Mouse (Mus musculus): ENCODE measurements around the gene Maip1. TPM values are rescaled to one million over a fixed set of nuclear protein-coding genes. Genes with fewer than 3 reads are reported as not detected.
A peak's percentile ranks its signal among the peaks of the same experiment; 100 is the strongest.

The Maip1 gene
- polyA plus RNA-seq, 1 experiment, result 1.9 TPM

DNA sequence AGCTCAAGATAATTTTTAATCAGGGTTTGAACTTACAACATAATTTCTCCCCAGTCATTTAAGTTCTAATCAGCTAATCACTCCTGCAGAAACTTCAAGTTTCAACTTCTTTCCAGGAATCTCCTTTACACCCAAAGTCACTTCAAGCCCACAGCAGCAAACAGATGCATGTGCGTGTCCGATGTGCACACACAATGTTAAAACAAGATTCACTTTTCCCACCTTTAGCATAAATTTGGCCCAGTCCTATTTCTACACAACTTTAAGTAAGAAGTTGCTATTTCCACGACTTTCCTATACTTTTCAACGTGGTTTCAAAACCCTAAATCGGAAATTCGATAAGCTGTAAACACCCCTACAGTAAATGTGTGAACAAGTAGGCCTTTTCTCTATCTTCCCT lies 29.3 kb upstream of the Maip1 start:
- Histone ChIP-seq H3K27me3 (ENCODE audit: control insufficient read depth, insufficient read depth, low read length) (no peaks in the 10 kb centered on the region), H3K36me3 (ENCODE audit: control insufficient read depth, insufficient read depth, low read length) (no peaks in the 10 kb centered on the region), H3K4me3 (ENCODE audit: extremely low read depth, insufficient read depth, insufficient read length) (no peak overlapping the region; the same call in 1 of the 2 replicates), H3K27ac (ENCODE audit: insufficient read depth, low read length) (no peak overlapping the region), H3K4me1 (ENCODE audit: control insufficient read depth, insufficient read depth, insufficient read length) (no peaks in the 10 kb centered on the region; the same call in none of the 2 replicates)
- 73% methylated on average over 6 of the region's 6 CpGs for WGBS
- TF ChIP-seq POLR2A (IDR thresholded peaks at IDR 0.05; ENCODE audit: low read depth, low read length) (no peak), CTCF (IDR thresholded peaks at IDR 0.05; ENCODE audit: extremely low read depth, insufficient read depth, insufficient read length, insufficient replicate concordance) (no peak)
- no peak for DNase-seq (ENCODE audit: low read depth in 1 of 2, low spot score in 2 of 2)

DNA sequence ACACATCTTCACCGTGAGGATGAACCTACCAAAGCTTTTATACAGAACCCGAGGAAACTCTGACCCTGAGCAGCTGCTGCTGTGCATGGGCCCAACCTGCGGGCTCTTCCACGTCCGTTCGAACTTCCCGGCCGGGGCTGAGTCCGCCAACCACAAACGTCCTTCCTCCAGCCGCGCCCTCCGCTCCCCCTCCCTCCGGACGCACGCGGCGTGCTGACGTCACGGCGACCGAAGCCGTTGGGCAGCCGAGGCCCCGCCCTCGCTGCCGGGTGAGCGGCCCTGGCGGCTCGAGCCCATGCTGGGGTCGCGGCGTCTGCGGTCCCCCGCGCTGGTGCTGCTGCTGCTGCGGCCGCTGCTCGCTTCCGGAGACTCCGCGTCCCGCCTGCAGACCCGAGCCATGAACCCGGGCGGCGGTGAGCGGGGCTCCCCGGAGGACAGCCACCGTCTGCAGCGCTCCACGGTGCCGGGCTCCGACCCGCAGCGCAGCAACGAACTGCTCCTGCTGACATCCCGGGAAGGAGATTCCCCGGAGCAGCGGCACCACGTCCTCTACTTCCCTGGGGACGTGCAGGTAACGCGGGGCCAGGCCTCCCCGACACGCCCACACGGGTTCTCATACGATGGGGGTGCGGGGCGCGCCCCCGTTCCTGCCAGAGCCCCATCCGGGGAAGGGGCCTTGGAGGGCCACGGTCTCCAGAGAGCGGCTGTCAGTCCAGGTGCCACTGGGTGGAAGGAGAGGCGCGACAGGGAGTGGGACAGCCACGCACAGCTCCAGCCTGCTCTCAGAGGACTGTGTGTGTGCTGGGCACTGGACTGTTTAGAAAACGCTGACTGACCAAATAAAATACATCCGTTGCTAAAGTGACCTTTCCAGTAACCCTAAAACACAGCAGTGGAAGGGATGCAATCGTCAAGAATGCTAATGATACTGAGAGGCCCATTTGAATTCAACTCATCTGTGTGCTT lies 28.5 kb upstream of the Maip1 start, which contains the start of gene 1700066M21Rik:
1700066M21Rik (plus strand) TSS at position 245 of the 966 bp plus-strand sequence.
- no peaks in the 10 kb centered on the region for H3K27me3 ChIP-seq (ENCODE audit: control insufficient read depth, insufficient read depth, low read length)
- peak; percentile 50; the same call in 1 of the 2 replicates for TF ChIP-seq POLR2A (IDR thresholded peaks at IDR 0.05; ENCODE audit: low read depth, low read length)
- TF ChIP-seq CTCF (IDR thresholded peaks at IDR 0.05; ENCODE audit: extremely low read depth, insufficient read depth, insufficient read length, insufficient replicate concordance), result no peak
- peak within 1 kb of the TSS; percentile 96 for H3K4me3 ChIP-seq (ENCODE audit: extremely low read depth, insufficient read depth, insufficient read length)
- peak within 1 kb of the TSS; percentile 66 for H3K27ac ChIP-seq (ENCODE audit: insufficient read depth, low read length)
- no peaks in the 10 kb centered on the region for H3K36me3 ChIP-seq (ENCODE audit: control insufficient read depth, insufficient read depth, low read length)
- DNase-seq (ENCODE audit: low read depth in 1 of 2, low spot score in 2 of 2), result peak; percentile 67 to 95
- no peaks in the 10 kb centered on the region; the same call in none of the 2 replicates for H3K4me1 ChIP-seq (ENCODE audit: control insufficient read depth, insufficient read depth, insufficient read length)
- WGBS, result under 1% methylated on average over 81 of the region's 81 CpGs

DNA sequence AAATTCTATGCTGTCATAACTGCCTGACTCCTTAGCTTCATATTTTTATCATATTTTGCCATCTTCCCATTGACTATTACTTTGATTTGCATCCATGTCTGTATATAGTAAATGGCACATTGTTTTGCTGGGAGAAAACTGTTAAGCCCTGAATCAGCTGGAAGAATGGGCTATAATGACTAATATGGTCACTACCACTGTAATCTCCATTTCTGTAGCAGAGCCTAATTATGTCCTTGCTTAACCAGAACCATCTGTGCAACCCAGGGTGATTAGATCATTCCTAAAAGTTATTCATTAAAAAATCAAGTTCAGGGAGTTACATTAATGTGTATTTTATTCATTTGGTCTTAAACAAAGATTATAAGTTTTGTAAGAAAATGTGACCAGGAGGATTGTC lies 19.6 kb upstream of the Maip1 start:
- TF ChIP-seq POLR2A (IDR thresholded peaks at IDR 0.05; ENCODE audit: low read depth, low read length) (no peak), CTCF (IDR thresholded peaks at IDR 0.05; ENCODE audit: extremely low read depth, insufficient read depth, insufficient read length, insufficient replicate concordance) (no peak)
- DNase-seq (ENCODE audit: low read depth in 1 of 2, low spot score in 2 of 2), result no peak
- no peak overlapping the region for H3K27ac ChIP-seq (ENCODE audit: insufficient read depth, low read length)

DNA sequence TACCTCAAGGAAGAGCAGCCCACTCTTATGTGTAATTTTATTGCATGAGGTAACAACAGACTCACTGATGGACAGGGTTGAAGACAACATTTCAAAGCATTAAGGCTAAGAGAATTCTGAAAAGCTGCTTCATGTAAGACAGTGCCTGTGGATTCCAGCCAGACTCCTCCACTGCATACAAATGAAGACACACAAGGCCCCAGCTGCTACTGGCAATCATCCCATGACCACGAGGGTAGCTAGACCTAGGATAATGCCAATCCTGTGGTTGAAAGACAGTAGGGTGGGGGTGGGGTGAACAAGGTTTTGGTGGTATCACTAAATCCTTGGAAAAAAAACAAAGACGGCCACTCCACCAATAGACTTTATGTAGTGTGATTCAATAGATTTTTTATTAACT lies 18.3 kb upstream of the Maip1 start:
- DNase-seq (ENCODE audit: low read depth in 1 of 2, low spot score in 2 of 2), result no peak
- Histone ChIP-seq H3K4me1 (ENCODE audit: control insufficient read depth, insufficient read depth, insufficient read length) (no peaks in the 10 kb centered on the region), H3K27me3 (ENCODE audit: control insufficient read depth, insufficient read depth, low read length) (no peaks in the 10 kb centered on the region), H3K27ac (ENCODE audit: insufficient read depth, low read length) (no peak overlapping the region), H3K4me3 (ENCODE audit: extremely low read depth, insufficient read depth, insufficient read length) (no peak overlapping the region), H3K36me3 (ENCODE audit: control insufficient read depth, insufficient read depth, low read length) (peaks cover 9% of the 10 kb centered on the region; the same call in 1 of the 2 replicates)
- TF ChIP-seq POLR2A (IDR thresholded peaks at IDR 0.05; ENCODE audit: low read depth, low read length), result no peak
- TF ChIP-seq CTCF (IDR thresholded peaks at IDR 0.05; ENCODE audit: extremely low read depth, insufficient read depth, insufficient read length, insufficient replicate concordance), result no peak
- WGBS, result 67% methylated on average over 2 of the region's 2 CpGs

More for the DNA sequence above, 19.6 kb upstream of the Maip1 start:
- Histone ChIP-seq H3K27me3 (ENCODE audit: control insufficient read depth, insufficient read depth, low read length) (no peaks in the 10 kb centered on the region), H3K4me3 (ENCODE audit: extremely low read depth, insufficient read depth, insufficient read length) (no peak overlapping the region), H3K4me1 (ENCODE audit: control insufficient read depth, insufficient read depth, insufficient read length) (no peaks in the 10 kb centered on the region), H3K36me3 (ENCODE audit: control insufficient read depth, insufficient read depth, low read length) (peaks cover 6% of the 10 kb centered on the region; the same call in 1 of the 2 replicates)

DNA sequence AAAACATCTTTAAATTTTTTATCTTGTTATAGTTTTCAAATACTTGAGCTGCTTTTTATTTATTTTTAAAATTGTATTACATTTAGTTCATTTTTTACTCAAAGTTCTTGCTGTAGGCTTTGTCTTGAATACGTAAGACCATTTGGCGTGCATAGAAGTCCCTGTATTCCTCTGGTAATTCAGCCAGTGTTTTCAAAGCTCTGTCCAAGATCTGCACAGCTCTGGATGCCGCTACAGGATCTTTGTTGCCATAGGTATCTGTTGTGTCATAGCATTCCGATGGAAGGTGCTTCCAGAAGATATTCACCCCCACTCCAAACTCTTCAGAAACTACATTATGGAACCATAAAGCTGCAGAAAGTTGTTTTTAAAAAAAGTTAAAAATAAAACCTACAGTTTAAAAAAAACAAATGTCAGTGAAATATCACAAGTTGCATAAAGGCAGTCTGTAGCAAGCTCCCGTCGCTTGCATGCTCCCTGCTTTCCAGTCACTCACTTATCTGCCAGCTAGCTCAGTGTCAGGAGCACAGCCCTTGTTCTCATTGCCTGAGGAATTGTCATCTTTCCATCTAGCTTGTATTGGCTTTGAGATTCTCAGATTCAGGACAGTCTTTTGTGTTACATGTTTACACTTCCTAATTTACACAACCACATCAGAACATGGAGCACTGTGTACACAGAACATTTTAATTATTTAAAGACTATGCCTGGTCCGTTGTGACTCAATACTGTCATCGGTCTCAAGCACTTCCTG lies 17.5 kb upstream of the Maip1 start:
- DNase-seq (ENCODE audit: low read depth in 1 of 2, low spot score in 2 of 2), result no peak

DNA sequence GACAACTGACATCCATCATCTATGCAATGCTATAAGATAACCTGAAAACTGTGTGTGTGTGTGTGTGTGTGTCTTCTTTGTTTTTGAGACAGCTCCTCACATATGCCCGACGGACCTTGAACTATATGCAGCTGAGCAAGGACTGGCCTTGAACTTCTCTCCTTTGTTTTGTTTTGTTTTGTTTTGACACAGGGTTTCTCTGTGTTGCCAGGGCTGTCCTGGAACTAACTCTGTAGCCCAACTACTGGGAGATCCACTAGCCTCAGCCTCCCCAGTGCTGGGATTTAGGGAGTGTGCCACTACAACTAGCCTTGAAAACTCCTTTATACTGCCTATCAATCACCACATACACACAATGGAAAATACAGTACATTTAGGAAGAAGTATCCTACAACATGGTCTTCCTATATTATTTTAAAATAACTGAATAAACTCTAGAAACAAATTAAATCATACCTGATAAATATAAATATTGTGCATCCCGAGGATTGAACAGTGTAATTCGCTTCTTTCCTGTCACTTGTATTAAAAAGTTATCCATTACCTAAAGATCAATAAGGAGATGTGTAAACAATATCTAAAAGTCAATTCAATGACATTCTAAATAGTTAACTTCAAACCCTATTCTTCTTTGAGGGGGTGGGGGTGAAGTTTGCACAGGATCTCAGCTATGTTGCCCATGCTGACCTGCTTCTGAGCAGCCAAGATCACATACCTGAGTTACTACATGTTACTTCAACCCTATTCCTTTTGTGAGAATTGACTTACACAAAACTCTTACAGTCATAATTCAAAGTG lies 14.9 kb upstream of the Maip1 start:
- no peak for DNase-seq (ENCODE audit: low read depth in 1 of 2, low spot score in 2 of 2)
- WGBS, result 95% methylated on average over 4 of the region's 4 CpGs
- TF ChIP-seq POLR2A (IDR thresholded peaks at IDR 0.05; ENCODE audit: low read depth, low read length) (no peak), CTCF (IDR thresholded peaks at IDR 0.05; ENCODE audit: extremely low read depth, insufficient read depth, insufficient read length, insufficient replicate concordance) (no peak)
- H3K27me3 ChIP-seq (ENCODE audit: control insufficient read depth, insufficient read depth, low read length), result no peaks in the 10 kb centered on the region
- H3K4me1 ChIP-seq (ENCODE audit: control insufficient read depth, insufficient read depth, insufficient read length), result no peaks in the 10 kb centered on the region
- H3K36me3 ChIP-seq (ENCODE audit: control insufficient read depth, insufficient read depth, low read length), result peaks cover 15% of the 10 kb centered on the region
- H3K4me3 ChIP-seq (ENCODE audit: extremely low read depth, insufficient read depth, insufficient read length), result no peak overlapping the region
- no peak overlapping the region for H3K27ac ChIP-seq (ENCODE audit: insufficient read depth, low read length)

More for the DNA sequence above, 17.5 kb upstream of the Maip1 start:
- Histone ChIP-seq H3K36me3 (ENCODE audit: control insufficient read depth, insufficient read depth, low read length) (peaks cover 13% of the 10 kb centered on the region; the same call in 1 of the 2 replicates), H3K4me3 (ENCODE audit: extremely low read depth, insufficient read depth, insufficient read length) (no peak overlapping the region), H3K27me3 (ENCODE audit: control insufficient read depth, insufficient read depth, low read length) (no peaks in the 10 kb centered on the region), H3K4me1 (ENCODE audit: control insufficient read depth, insufficient read depth, insufficient read length) (no peaks in the 10 kb centered on the region), H3K27ac (ENCODE audit: insufficient read depth, low read length) (no peak overlapping the region)
- TF ChIP-seq CTCF (IDR thresholded peaks at IDR 0.05; ENCODE audit: extremely low read depth, insufficient read depth, insufficient read length, insufficient replicate concordance) (no peak), POLR2A (IDR thresholded peaks at IDR 0.05; ENCODE audit: low read depth, low read length) (no peak)
- WGBS, result 93% methylated on average over 8 of the region's 8 CpGs

All from spleen, adult 2 months (tissue).